Mouse (Mus musculus) embryonic fibroblast, embryonic 13.5 days (primary cell): ENCODE data around the gene Lyzl4.

Source experiments
- CTCF ChIP-seq: IDR thresholded peaks from 2 replicates; pipeline ENCODE4 v1.5.1; 2011; ENCODE audit warnings: mild to moderate bottlenecking, control low read depth, low read length, moderate library complexity, borderline replicate concordance; ENCODE audit not compliant: insufficient read depth
- POLR2A ChIP-seq: IDR thresholded peaks from 2 replicates; pipeline ENCODE4 v1.6.1; 2011; ENCODE audit warnings: low read depth, mild to moderate bottlenecking, control low read depth, low read length, moderate library complexity

GRCm38 (mm10) chr9:121675556-121675955 is 33.7 kb upstream of the Lyzl4 start:
- TF ChIP-seq POLR2A (no peak), CTCF (no peak)
